Mouse (Mus musculus) ES-CJ7 (cell line): ENCODE results near the gene Rsph6a.
"Not testable (repeated sequence)": the region's sequence is repeated elsewhere in the genome, so short reads cannot be mapped to it uniquely, and the experiment has no call there.

Experiments used
- DNase-seq: peaks from one replicate; pipeline ENCODE4 v3.0.0; 2011; ENCODE audit warnings: low read depth, low spot score

Rsph6a gene

DNA sequence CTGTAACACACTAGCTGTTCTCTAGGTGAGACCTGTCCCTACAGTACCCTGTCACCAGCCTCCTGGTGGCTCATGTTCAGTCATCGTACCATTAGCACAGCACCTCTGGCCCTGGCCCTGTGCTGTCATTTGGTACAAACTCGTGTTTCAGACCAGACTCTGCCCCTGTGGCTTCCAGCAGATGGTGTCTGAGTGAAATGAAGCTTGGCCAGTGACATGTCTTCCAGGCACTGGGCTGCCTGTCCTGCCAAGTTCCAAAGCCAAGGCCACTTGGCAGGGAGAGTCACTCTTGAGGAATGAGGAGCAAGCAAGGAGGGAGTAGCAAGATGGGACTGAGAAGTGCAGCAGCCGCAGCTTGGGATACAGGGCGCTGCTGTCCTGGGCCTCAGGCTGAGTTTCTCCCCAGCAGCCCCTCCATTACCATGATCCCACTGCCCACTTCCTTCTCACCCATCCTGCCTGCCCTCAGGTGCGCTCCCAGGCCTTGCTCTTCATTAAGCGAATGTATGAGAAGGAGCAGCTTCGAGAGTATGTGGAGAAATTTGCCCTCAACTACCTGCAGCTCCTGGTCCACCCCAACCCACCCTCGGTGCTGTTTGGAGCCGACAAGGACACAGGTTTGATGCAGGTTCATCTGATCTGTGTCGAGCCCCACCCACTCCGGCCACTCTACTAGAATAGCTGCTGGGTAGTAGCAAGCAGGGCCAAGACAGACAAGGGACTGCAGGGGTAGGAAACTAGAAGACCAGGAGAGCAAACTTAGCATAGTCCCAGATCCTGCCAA, 8.0 kb upstream of the Rsph6a start:
- DNase-seq = no peak

DNA sequence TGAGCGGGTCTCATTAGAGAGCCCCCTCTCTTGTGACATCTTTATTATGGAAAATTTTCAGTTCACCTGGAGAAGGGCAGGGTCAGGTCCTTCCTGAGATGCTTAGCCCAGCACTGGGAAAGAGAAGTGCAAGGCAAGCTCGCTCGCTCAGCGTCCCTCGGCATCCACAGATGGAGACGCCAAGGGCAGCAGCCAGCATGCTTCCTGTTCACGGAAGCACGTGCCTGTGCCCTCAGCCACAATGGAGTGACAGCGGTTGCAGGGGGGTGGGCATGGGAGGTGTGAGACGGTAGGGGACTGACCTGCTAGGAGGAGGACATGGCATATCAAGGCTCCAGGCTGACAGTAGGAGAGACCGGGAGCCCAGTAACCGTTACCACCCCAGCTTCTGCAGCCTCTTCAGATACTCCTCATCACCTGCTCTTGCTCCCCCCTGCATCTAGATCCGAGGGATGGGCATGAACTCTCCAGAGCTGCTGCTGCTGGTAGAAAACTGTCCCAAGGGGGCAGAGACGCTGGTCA, 6.4 kb upstream of the Rsph6a start:
- no peak for DNase-seq

DNA sequence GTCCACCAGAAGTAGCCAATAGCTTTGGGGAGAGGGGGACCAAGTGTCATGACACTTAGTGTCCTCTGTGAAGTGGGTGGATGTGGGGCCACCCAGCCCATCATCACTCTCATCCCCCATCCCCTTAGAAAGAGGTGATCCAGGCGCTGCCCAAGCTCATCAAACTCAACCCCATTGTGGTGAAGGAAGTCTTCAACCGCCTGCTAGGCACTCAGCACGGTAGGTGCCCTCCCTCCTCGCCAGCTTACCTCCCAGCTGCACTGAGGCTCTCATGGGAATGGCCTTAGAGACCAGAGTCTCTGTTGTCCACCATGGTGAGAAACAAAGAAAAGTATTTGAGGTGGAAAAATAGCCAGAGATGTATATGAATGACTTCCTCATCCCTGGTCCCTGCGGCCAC, 5.2 kb upstream of the Rsph6a start:
- DNase-seq = no peak

DNA sequence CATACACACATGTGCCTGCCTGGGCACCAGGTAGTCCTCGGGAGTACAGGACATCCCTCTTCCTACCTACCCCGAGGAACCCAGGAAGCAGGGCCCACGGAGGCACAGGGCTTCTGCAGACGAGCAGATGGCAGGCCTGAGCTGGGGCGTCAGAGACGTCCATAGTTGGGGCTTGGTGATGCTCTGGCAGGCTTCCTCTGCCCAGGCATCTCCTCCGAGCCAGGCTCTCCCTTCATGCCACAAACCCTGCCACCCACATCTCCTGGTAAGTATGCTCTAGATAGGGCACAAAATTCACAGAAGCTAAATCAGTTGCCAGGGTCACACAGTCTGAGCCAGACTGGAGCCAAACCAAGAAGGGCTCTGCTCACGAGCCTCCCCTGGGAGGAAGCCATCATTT, 4.3 kb upstream of the Rsph6a start:
- DNase-seq = no peak

- DNase-seq = no peak
Measured at GRCm38 (mm10) chr7:19051161-19051560, 3.3 kb upstream of the Rsph6a start.

- no peak for DNase-seq
Measured at GRCm38 (mm10) chr7:19052345-19053135, 1.9 kb upstream of the Rsph6a start.

DNA sequence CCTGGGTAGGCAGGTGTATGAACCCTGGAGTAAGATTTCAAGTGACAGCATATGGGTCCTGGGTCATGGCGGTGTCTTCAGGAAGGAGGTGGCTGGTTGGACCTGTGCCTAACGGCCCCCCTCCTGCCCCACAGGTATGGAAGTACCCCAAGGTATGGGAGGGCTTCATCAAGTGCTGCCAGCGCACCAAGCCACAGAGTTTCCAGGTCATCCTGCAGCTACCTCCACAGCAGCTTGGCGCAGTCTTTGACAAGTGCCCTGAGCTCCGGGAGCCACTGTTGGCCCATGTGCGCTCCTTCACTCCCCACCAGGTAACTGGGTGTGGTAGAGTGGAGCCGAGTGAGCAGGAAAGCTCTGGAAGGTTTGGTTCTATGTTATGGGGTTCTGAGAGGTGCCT, 1.4 kb upstream of the Rsph6a start:
- no peak for DNase-seq

- no peak for DNase-seq
Measured at GRCm38 (mm10) chr7:19054777-19055076, 237 bp downstream of the Rsph6a start.

GRCm38 (mm10) chr7:19055108-19055507, 618 bp downstream of the Rsph6a start:
- no peak for DNase-seq

DNA sequence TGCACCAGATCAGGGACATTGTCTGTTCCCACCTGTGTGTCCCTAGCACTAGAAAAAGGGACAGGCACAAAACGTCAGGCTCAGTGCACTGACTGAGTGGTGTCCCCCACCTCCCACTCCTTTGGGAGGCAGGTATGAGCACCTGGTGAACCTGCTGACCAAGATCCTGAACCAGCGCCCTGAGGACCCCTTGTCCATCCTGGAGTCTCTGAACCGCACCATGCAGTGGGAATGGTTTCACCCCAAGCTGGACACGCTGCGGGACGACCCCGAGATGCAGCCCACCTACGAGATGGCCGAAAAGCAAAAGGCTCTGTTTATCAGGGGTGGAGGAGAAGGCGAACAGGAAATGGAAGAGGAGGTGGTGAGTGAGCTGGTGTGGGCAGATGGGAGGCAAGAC, 2.9 kb downstream of the Rsph6a start:
- no peak for DNase-seq

GRCm38 (mm10) chr7:19065896-19066295, 11.4 kb downstream of the Rsph6a start:
- no peak for DNase-seq

- no peak for DNase-seq
Measured at GRCm38 (mm10) chr7:19067063-19067462, 12.6 kb downstream of the Rsph6a start.

DNA sequence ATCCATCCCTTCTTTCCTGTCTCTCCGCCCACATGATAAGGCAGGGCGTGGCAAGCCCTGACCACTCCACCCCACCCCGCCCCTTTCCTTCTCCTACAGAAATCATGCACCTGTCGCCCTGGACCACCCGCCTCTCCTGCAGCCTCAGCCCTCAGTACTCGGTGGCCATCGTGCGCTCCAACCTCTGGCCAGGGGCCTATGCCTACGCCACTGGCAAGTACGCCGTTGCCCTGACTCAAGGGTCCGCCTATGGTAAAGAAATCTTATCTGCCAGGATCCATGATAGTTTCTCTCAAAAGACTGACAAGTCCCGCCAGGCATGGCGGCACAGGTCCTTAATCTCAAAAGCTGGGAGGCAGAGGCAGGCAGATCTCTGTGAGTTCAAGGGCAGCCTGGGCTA, 13.4 kb downstream of the Rsph6a start:
- no peak for DNase-seq

DNA sequence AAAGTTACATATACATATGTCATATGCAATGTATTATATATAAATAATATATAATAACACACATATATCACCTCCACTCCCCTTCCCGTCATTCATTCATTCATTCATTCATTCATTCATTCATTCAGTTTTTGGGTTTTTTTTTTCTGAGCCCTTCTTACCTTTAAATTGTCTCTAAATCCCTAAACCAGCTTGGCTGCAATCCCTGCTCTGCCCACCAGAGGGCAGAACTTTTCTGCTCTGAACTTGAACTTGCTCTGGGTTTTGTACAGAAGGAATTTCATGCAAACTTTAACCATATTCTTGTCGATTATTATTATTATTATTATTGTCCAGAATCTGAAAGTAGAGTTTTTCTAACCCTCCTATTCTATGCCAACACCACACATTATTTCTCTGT, 14.2 kb downstream of the Rsph6a start:
- DNase-seq = peak; percentile 76

DNA sequence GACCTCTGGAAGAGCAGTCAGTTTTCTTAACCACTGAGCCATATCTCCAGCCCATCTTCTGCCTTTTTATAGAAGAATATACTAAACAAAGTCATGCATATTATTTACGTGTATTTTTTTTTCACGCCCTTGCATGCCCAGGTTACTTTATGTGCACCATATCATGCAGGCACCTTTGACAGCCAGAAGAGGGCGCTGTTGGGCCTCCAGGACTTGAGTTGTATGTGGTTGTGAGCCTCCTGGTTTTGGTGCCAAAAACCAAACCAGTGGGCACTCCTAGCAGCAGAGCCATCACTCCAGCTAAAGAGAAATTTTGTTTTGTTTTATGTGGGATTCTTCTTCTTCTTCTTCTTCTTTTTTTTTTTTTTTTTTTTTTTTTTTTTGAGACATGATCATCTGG, 15.0 kb downstream of the Rsph6a start:
- peak; percentile 51 for DNase-seq

GRCm38 (mm10) chr7:19071024-19071423, 16.5 kb downstream of the Rsph6a start:
- not testable (repeated sequence) for DNase-seq

- DNase-seq = peak; percentile 83
Measured at GRCm38 (mm10) chr7:19073504-19073903, 19.0 kb downstream of the Rsph6a start.

DNA sequence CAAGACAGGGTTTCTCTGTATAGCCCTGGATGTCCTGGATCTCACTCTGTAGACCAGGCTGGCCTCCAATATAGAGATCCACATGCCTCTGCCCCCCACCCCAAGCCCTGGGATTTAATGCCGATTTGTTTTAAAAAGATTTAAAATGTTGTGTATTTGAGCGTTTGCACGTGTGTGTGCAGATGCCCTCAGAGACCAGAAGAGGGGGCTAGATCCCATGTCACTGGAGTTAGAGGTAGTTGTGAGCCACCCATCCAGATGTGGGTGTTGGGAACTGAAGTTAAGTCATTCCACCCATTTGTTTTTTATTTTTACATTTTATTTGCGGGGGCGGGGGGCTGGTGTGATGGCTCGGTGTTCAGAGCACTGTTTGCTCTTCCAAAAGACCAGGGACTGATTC, 20.0 kb downstream of the Rsph6a start:
- no peak for DNase-seq

DNA sequence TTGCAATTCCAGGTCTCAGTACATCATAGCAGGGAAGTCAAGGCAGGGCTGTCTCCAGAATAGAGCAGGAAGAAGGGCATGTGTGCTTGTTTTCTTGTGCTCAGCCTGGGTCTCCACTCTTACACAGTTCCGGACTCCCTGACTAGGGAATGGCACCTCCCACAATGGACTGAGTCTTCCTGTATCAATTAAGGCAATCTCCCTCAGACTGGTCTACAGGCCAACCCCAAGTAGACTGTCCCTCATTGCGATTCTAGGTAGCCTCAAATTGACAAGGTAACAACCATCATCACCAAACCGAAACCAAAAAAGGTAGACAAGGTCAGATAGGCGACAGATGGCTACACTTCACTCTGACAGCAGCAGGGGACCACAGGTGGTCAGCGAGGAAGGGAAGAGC, 20.7 kb downstream of the Rsph6a start:
- DNase-seq = no peak

DNA sequence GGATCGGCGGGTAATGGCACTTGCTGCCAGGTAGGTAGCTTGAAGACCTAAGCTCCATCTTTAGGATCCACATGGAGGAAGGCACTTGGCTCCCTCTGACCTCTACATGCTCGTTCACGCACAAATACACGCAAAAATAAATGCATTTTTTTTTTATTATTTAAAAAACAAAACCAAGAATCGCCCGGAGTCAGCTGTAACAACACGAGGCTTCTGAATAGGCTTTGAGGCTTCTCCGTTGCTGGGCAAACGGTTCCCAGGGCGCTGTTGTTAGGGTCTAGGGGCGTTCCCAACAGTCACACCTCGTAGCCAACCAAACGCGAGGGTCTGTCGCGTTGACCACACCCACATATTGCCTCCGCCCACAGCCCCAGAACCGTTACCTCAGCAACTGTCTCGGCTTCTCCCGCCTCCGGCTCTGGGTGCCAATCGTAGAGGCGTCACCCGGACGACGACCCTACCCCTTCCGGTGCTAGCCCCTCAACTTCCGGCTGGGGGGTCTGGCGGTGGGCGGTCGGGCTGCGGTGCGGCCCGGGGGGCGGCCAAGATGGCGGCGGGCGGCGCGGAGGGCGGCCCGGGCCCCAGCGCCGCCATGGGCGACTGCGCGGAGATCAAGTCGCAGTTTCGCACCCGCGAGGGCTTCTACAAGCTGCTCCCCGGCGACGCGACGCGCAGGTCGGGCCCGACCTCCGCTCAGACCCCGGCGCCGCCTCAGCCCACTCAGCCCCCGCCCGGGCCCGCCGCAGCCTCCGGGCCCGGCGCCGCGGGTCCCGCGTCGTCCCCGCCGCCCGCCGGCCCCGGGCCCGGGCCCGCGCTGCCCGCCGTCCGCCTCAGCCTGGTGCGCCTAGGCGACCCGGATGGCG, 21.5 kb downstream of the Rsph6a start, which contains the start of gene Dmwd:
Gene Dmwd (plus strand): TSS at position 505 of the 863 bp plus-strand sequence.
- peak; percentile 99 for DNase-seq

DNA sequence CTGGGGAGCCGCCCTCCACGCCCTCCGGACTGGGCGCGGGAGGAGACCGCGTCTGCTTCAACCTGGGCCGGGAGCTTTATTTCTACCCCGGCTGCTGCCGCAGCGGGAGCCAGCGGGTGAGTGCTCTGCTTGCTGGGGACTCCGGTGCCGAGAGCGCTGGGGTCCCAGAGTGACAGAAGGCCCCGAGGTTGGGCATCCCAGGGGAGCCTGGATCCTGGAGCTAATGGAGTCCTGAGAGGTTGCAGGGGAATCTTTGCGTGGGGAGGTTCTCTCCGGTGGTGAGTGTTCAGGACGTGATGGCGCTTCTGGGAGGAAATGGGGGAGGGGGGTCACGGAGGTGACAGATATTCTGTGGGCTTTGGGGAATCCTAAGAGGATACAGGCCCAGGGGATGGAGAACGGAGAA, 22.1 kb downstream of the Rsph6a start:
- no peak for DNase-seq

DNA sequence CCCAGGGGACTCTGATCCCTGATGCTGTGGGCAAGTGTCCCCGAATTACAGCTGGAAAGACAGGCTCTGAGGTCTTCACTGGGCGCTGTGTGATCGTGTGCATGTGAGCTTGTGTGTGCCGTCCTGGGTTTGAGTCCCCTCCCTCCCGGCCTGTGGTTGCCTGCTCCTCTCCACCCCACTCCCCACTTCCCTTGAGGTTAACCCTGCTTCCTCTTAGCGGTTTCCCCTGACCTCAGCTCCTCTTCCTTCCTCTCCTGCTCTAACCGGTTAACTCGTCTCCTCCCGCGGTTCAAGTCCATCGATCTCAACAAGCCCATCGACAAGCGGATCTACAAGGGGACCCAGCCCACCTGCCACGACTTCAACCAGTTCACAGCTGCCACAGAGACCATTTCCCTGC, 23.3 kb downstream of the Rsph6a start:
- DNase-seq = no peak
